Comparison of ENCODE assay signal across 9 mouse cellular contexts in the genomic region with DNA sequence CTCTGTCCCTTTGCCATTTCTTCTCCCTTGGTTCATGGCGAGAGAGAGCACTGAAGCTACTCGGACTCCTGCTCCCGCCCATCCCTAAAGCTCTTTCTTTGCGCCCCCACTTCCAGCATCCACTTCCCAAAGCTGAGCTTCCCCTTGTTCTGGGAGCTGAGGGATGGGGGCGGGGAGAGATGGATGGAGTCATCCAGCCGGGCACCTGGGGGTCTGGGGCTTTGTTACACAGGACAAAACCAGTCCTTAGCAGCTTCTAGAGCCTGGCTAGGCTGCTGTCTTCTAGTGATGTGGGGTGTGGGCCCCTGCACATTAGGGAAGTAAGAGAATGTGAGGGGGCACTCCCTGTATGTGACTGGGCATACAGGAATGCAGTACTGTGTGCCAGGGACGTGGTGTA. TPM values are rescaled to one million over a fixed set of nuclear protein-coding genes. Genes with fewer than 3 reads are reported as not detected.
DNase-seq lines count a peak whose midpoint lies in the region; ATAC-seq and TF ChIP-seq lines count a peak whose summit lies in the region.
"Had no signal": no experiment of that assay in that cellular context is flagged by ENCODE, and none has a peak within 500 bp of the region (broad histone marks: within the 10 kb centered on the region; RNA-seq: fewer than 3 reads in every experiment).

No protein-coding gene starts in this region.

- TF ChIP-seq POLR2A in brain, embryonic 14.5 days (IDR thresholded peaks at IDR 0.05; ENCODE audit: borderline replicate concordance, extremely low read depth, insufficient read depth, insufficient read length, poor library complexity, severe bottlenecking): no peak

- DNase-seq in kidney, adult 8-10 months: no peak
- peak; percentile 71 for DNase-seq in brain, embryonic 14.5 days (ENCODE audit: low read depth)
- DNase-seq in midbrain, embryonic 11.5 days (ENCODE audit: low spot score, missing footprints): no peak
- DNase-seq in urinary bladder, postnatal 14 days (ENCODE audit: low spot score): no peak
- no peak for DNase-seq in c-Kit-positive CD71-positive TER-119-positive erythroid progenitor cells, embryonic 14.5 days (ENCODE audit: low spot score)
- DNase-seq: liver, embryonic 13.5 days had no signal

- ATAC-seq in kidney, embryonic 15.5 days (replicated peaks; ENCODE audit: low FRiP score): no peak
- peak; percentile 83 for ATAC-seq in hindbrain, embryonic 13.5 days (ENCODE audit: low FRiP score)
- ATAC-seq in midbrain, embryonic 11.5 days (ENCODE audit: low FRiP score): peak; percentile 80
- ATAC-seq in erythroblast, adult 5-6 weeks (replicated peaks; ENCODE audit: low FRiP score, poor library complexity, severe bottlenecking): no peak

- no peaks in the 10 kb centered on the region for H3K4me1 ChIP-seq in kidney, embryonic 15.5 days
- H3K4me1 ChIP-seq in hindbrain, embryonic 13.5 days (replicated peaks): peaks cover 6% of the 10 kb centered on the region; the same call in 1 of the 2 replicates
- peaks cover 2% of the 10 kb centered on the region; the same call in 1 of the 2 replicates for H3K4me1 ChIP-seq in midbrain, embryonic 11.5 days (ENCODE audit: control insufficient read depth, insufficient read depth, low read length)
- H3K4me1 ChIP-seq: liver, embryonic 13.5 days had no signal

- no peak overlapping the region for H3K9ac ChIP-seq in kidney, embryonic 15.5 days
- peak overlapping the region; percentile 78 for H3K9ac ChIP-seq in hindbrain, embryonic 13.5 days
- H3K9ac ChIP-seq in midbrain, embryonic 11.5 days (ENCODE audit: low read length): peak overlapping the region; percentile 57
- H3K9ac ChIP-seq: liver, embryonic 13.5 days had no signal

- peak overlapping the region; percentile 29 for H3K4me3 ChIP-seq in kidney, embryonic 15.5 days (replicated peaks)
- H3K4me3 ChIP-seq in hindbrain, embryonic 13.5 days: peak overlapping the region; percentile 48
- H3K4me3 ChIP-seq in midbrain, embryonic 11.5 days (ENCODE audit: low read depth, low read length): peak overlapping the region; percentile 30
- H3K4me3 ChIP-seq: liver, embryonic 13.5 days had no signal

- WGBS in kidney, embryonic 15.5 days: 23% methylated on average over 7 of the region's 7 CpGs
- WGBS in hindbrain, embryonic 13.5 days: 13% methylated on average over 5 of the region's 7 CpGs
- 17% methylated on average over 7 of the region's 7 CpGs for WGBS in midbrain, embryonic 11.5 days

- H3K36me3 ChIP-seq in kidney, embryonic 15.5 days: no peaks in the 10 kb centered on the region
- H3K36me3 ChIP-seq in hindbrain, embryonic 13.5 days: no peaks in the 10 kb centered on the region
- H3K36me3 ChIP-seq in midbrain, embryonic 11.5 days (ENCODE audit: control insufficient read depth, insufficient read depth, low read length): no peaks in the 10 kb centered on the region
- H3K36me3 ChIP-seq: liver, embryonic 13.5 days had no signal

- TF ChIP-seq CTCF in brain, embryonic 14.5 days (IDR thresholded peaks at IDR 0.05; ENCODE audit: borderline replicate concordance, extremely low read depth, insufficient read depth, insufficient read length): no peak

- peak overlapping the region; percentile 61 for H3K4me2 ChIP-seq in kidney, embryonic 15.5 days
- H3K4me2 ChIP-seq in hindbrain, embryonic 13.5 days: peak overlapping the region; percentile 54
- H3K4me2 ChIP-seq in midbrain, embryonic 11.5 days: peak overlapping the region; percentile 54
- H3K4me2 ChIP-seq: liver, embryonic 13.5 days had no signal

- no peaks in the 10 kb centered on the region for H3K9me3 ChIP-seq in kidney, embryonic 15.5 days (replicated peaks)
- H3K9me3 ChIP-seq in hindbrain, embryonic 13.5 days: no peaks in the 10 kb centered on the region
- H3K9me3 ChIP-seq in midbrain, embryonic 11.5 days (ENCODE audit: control insufficient read depth, low read length): no peaks in the 10 kb centered on the region
- H3K9me3 ChIP-seq: liver, embryonic 13.5 days had no signal

- no peak overlapping the region for H3K27ac ChIP-seq in kidney, embryonic 15.5 days
- peak overlapping the region; percentile 92 for H3K27ac ChIP-seq in hindbrain, embryonic 13.5 days
- peak overlapping the region; percentile 31 for H3K27ac ChIP-seq in midbrain, embryonic 11.5 days (ENCODE audit: low read depth, low read length)
- H3K27ac ChIP-seq: liver, embryonic 13.5 days had no signal

- peaks cover 48% of the 10 kb centered on the region for H3K27me3 ChIP-seq in kidney, embryonic 15.5 days
- peaks cover 5% of the 10 kb centered on the region; the same call in 1 of the 2 replicates for H3K27me3 ChIP-seq in hindbrain, embryonic 13.5 days
- H3K27me3 ChIP-seq in midbrain, embryonic 11.5 days (ENCODE audit: control insufficient read depth, insufficient read depth, low read length): peaks cover 7% of the 10 kb centered on the region

RNA-seq across cellular contexts. Expression of a gene that starts 0.5 kb away (rescaled TPM):
- 4.8 and 5.8 TPM in 2 replicates for polyA plus RNA-seq in kidney, embryonic 15.5 days (2015; fragmentation: Nextera tagmentation; extraction: Ambion mirVana)
- 24.8 and 41.7 TPM in 2 replicates for polyA plus RNA-seq in brain, embryonic 14.5 days (2012; rRNA removed)
- polyA plus RNA-seq in hindbrain, embryonic 13.5 days (2015; fragmentation: Nextera tagmentation; extraction: Ambion mirVana): 144 and 156 TPM in 2 replicates
- polyA plus RNA-seq in midbrain, embryonic 11.5 days (2014; fragmentation: Nextera tagmentation; extraction: Ambion mirVana): 103 and 116 TPM in 2 replicates
- total RNA-seq in erythroblast, adult 5-6 weeks (2015; ENCODE audit: low replicate concordance): not detected in 2 replicates
- total RNA-seq in erythroblast, adult 5-6 weeks (2017; ENCODE audit: low replicate concordance): 0.34 TPM in 1 of 2 replicates, not detected in the other

Comparison
In these comparisons a context has a peak if more than half of its experiments do, and no peak if none do; other contexts are left out.
1. ATAC-seq: peak in hindbrain, embryonic 13.5 days (single experiment) and midbrain, embryonic 11.5 days (single experiment); none in kidney, embryonic 15.5 days (single experiment) and erythroblast, adult 5-6 weeks (single experiment).
2. Peak in every context shown above with its lines, with median percentiles within 50 percentile points of each other: H3K4me2 ChIP-seq and H3K4me3 ChIP-seq.